Mouse (Mus musculus) liver, embryonic 15.5 days (tissue): ENCODE data around the gene Arhgef10l. TPM values are rescaled to one million over a fixed set of nuclear protein-coding genes. Genes with fewer than 3 reads are reported as not detected.

Experiments used
- ATAC-seq: fragments of 200-750 bp; cut with Nextera tagmentation; 2 replicates; pipeline ENCODE4 v1.8.0; 2017; ENCODE audit warnings: moderate number of reproducible peaks, mild to moderate bottlenecking, moderate library complexity; ENCODE audit not compliant: insufficient read depth
- H3K27ac ChIP-seq: fragments of 300-500 bp; sonication (generic); replicated peaks from 2 replicates; pipeline ENCODE4 v1.5.1; 2015; ENCODE audit warnings: mild to moderate bottlenecking, inconsistent platforms
- H3K27me3 ChIP-seq: fragments of 300-500 bp; sonication (generic); 2 replicates; pipeline ENCODE4 v1.6.1; 2015; ENCODE audit warnings: mild to moderate bottlenecking, inconsistent platforms
- H3K36me3 ChIP-seq: fragments of 300-500 bp; sonication (generic); replicated peaks from 2 replicates; pipeline ENCODE4 v1.6.1; 2015; ENCODE audit warnings: moderate library complexity, mild to moderate bottlenecking, inconsistent platforms
- H3K4me1 ChIP-seq: fragments of 300-500 bp; sonication (generic); replicated peaks from 2 replicates; pipeline ENCODE4 v1.6.1; 2015; ENCODE audit warnings: inconsistent platforms
- H3K4me2 ChIP-seq: fragments of 300-500 bp; sonication (generic); 2 replicates; pipeline ENCODE4 v1.6.1; 2015; ENCODE audit warnings: moderate library complexity, mild to moderate bottlenecking, inconsistent platforms
- H3K4me3 ChIP-seq: fragments of 300-500 bp; sonication (generic); replicated peaks from 2 replicates; pipeline ENCODE4 v1.5.1; 2015; ENCODE audit warnings: mild to moderate bottlenecking, inconsistent platforms
- H3K9ac ChIP-seq: fragments of 300-500 bp; sonication (generic); 2 replicates; pipeline ENCODE4 v1.6.1; 2015; ENCODE audit warnings: moderate library complexity, mild to moderate bottlenecking, inconsistent platforms
- H3K9me3 ChIP-seq: fragments of 300-500 bp; sonication (generic); replicated peaks from 2 replicates; pipeline ENCODE4 v1.6.1; 2016; ENCODE audit warnings: inconsistent platforms
- WGBS: fragments of 180-500 bp; shearing (Covaris S2); methylation state at CpG from one replicate; pipeline ENCODE4 v1.1.7; 2015; ENCODE audit warnings: mixed read lengths; ENCODE audit not compliant: insufficient replicate concordance; 5-methylcytosine and 5-hydroxymethylcytosine counted together
- polyA plus RNA-seq: library from polyadenylated mRNA; unstranded; fragments of >200 nt; fragmentation: Nextera tagmentation; extraction: Ambion mirVana; gene quantifications from 2 replicates; pipeline ENCODE4 v1.2.1, GENCODE M21; 2015

Gene Arhgef10l
- polyA plus RNA-seq, 1 experiment from 2014 or later, result 4.8 TPM

DNA sequence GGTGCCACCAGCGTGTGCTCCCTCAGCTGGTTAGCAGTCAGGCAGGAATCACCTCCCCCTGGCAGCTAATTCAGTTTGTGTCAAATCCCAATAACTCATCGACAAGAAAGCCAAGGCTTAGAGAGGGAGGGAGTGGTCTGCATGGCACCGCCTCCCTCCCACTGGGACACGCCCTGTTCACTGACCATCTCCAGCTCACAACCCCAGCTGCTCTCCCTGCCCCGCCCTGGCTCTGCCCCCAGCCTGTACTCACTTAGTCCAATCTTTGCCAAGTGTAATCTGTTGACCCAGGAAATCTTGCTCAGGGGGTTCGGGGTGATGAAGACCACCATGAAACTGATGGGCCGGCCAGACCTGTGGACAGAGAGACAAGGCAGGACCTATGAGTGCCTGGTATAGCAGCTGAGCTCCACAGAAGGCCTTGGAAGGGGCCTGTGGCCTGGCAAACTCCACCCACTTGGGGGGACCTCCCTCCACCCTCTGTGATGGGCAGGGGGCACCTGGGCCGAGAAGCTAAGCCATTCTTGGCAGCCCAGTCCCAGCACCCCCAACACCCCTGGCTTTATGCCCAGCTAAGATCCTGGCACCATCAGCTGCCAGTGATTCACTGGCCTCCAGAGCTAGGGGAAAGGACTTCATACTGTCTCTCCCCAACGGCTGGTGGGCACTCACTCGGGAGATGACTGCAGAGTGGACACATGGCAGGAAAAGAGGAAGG lies 103.2 kb downstream of the Arhgef10l start:
- Histone ChIP-seq H3K4me1 (peaks cover 22% of the 10 kb centered on the region), H3K4me2 (no peak overlapping the region), H3K9ac (no peak overlapping the region), H3K27ac (no peak overlapping the region), H3K4me3 (no peak overlapping the region), H3K27me3 (no peaks in the 10 kb centered on the region), H3K36me3 (peaks cover 46% of the 10 kb centered on the region), H3K9me3 (peaks cover 3% of the 10 kb centered on the region; the same call in 1 of the 2 replicates)
- no peak for ATAC-seq
- 60% methylated on average over 10 of the region's 10 CpGs for WGBS

DNA sequence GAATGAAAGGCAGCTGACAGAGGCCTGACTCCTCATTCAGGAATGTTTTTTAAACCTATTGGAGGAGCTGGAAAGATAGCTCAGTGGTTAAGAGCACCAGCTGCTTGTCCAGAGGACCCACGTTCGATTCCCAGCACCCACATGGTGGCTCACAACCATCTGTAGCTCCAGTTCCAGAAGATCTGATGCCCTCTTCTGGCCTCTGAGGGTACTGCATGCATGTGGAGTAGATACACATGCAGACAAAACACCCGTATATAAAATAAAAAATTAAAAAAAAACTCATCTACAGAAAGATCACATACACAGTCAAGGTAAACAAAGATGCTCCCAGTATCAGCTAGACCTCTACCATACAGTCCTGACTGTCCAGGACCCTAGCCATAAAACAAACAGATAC lies 104.1 kb downstream of the Arhgef10l start:
- WGBS, result 81% methylated on average over 3 of the region's 3 CpGs

GRCm38 (mm10) chr4:140559862-140560261 lies 106.0 kb downstream of the Arhgef10l start:
- ATAC-seq, result no peak
- peaks cover 23% of the 10 kb centered on the region for H3K36me3 ChIP-seq
- H3K27ac ChIP-seq, result no peak overlapping the region
- no peak overlapping the region for H3K9ac ChIP-seq
- no peak overlapping the region for H3K4me3 ChIP-seq
- H3K4me1 ChIP-seq, result peaks cover 20% of the 10 kb centered on the region
- H3K27me3 ChIP-seq, result no peaks in the 10 kb centered on the region
- 48% methylated on average over 4 of the region's 4 CpGs for WGBS
- peaks cover 3% of the 10 kb centered on the region; the same call in 1 of the 2 replicates for H3K9me3 ChIP-seq
- no peak overlapping the region for H3K4me2 ChIP-seq

More for the DNA sequence above, 104.1 kb downstream of the Arhgef10l start:
- no peak for ATAC-seq
- H3K9me3 ChIP-seq, result peaks cover 3% of the 10 kb centered on the region; the same call in 1 of the 2 replicates
- H3K4me2 ChIP-seq, result no peak overlapping the region
- no peak overlapping the region for H3K9ac ChIP-seq
- peaks cover 22% of the 10 kb centered on the region for H3K4me1 ChIP-seq
- peaks cover 38% of the 10 kb centered on the region for H3K36me3 ChIP-seq
- H3K4me3 ChIP-seq, result no peak overlapping the region
- no peak overlapping the region for H3K27ac ChIP-seq
- H3K27me3 ChIP-seq, result no peaks in the 10 kb centered on the region

GRCm38 (mm10) chr4:140558193-140558592 lies 107.6 kb downstream of the Arhgef10l start:
- 0 out of 2 replicates have a peak, but pooled peaks have one; percentile 38 for ATAC-seq
- H3K9me3 ChIP-seq, result peaks cover 3% of the 10 kb centered on the region; the same call in 1 of the 2 replicates
- H3K4me1 ChIP-seq, result peaks cover 3% of the 10 kb centered on the region; the same call in 1 of the 2 replicates
- no peak overlapping the region for H3K4me3 ChIP-seq
- no peak overlapping the region for H3K9ac ChIP-seq
- peaks cover 22% of the 10 kb centered on the region for H3K36me3 ChIP-seq
- WGBS, result 48% methylated on average over 5 of the region's 5 CpGs
- H3K27me3 ChIP-seq, result no peaks in the 10 kb centered on the region
- H3K27ac ChIP-seq, result no peak overlapping the region
- H3K4me2 ChIP-seq, result no peak overlapping the region

DNA sequence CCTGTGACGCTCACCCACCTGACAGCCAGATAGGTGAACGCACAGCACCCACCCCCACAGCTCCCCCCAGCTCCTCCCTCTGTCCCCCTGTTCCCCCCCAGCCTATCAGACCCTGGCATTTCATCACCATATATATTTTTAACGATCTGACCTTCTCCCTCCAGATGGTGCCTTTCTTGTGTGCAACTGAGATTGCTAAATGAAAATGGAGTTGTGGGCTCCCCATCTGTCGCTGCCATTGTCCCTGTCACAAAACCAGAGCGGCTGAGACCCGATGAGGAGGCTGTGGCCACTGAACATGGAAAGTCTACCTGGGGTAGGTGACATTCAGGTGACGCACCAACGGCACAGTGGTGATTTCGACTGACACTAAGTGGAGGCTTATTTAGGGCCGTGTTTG lies 109.3 kb downstream of the Arhgef10l start:
- peaks cover 12% of the 10 kb centered on the region for H3K36me3 ChIP-seq
- H3K4me1 ChIP-seq, result no peaks in the 10 kb centered on the region; the same call in 1 of the 2 replicates
- no peak overlapping the region for H3K4me3 ChIP-seq
- H3K9ac ChIP-seq, result no peak overlapping the region
- H3K4me2 ChIP-seq, result no peak overlapping the region
- no peak overlapping the region for H3K27ac ChIP-seq
- no peak for ATAC-seq
- H3K9me3 ChIP-seq, result 0 out of 2 replicates have a peak, but pooled peaks cover under 1% of the 10 kb centered on the region
- H3K27me3 ChIP-seq, result no peaks in the 10 kb centered on the region
- 79% methylated on average over 10 of the region's 10 CpGs for WGBS

DNA sequence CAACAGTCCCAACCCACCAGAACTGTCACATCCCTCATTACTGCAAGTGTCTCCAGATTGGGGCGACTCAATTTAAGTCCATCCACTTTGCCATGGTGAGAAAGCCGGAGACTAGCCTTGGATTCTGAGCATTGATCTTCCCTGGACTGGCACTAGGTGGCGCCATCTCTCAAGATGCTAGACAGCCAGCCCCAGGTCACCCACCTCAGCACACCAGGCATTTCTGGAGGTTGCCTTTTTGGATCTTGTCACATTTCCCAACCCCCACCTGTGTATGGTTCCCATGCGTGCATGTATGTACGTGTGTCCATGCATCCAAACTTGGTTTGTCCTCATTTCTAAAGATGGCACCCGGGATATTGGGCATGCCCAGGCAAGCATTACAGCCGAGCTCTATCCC lies 110.5 kb downstream of the Arhgef10l start:
- no peaks in the 10 kb centered on the region for H3K27me3 ChIP-seq
- H3K9me3 ChIP-seq, result no peaks in the 10 kb centered on the region
- no peak overlapping the region for H3K4me3 ChIP-seq
- no peak overlapping the region for H3K27ac ChIP-seq
- no peak overlapping the region for H3K4me2 ChIP-seq
- ATAC-seq, result no peak
- H3K9ac ChIP-seq, result no peak overlapping the region
- 42% methylated on average over 7 of the region's 7 CpGs for WGBS
- H3K36me3 ChIP-seq, result 0 out of 2 replicates have a peak, but pooled peaks cover 10% of the 10 kb centered on the region
- no peaks in the 10 kb centered on the region; the same call in 1 of the 2 replicates for H3K4me1 ChIP-seq

- H3K9ac ChIP-seq, result no peak overlapping the region
- H3K27ac ChIP-seq, result no peak overlapping the region
- no peak overlapping the region for H3K4me2 ChIP-seq
- H3K4me3 ChIP-seq, result no peak overlapping the region
- H3K27me3 ChIP-seq, result no peaks in the 10 kb centered on the region
- 0 out of 2 replicates have a peak, but pooled peaks cover 10% of the 10 kb centered on the region for H3K36me3 ChIP-seq
- no peaks in the 10 kb centered on the region; the same call in 1 of the 2 replicates for H3K4me1 ChIP-seq
- WGBS, result 39% methylated on average over 4 of the region's 4 CpGs
- H3K9me3 ChIP-seq, result no peaks in the 10 kb centered on the region
- ATAC-seq, result 0 out of 2 replicates have a peak, but pooled peaks have one; percentile 23
These were observed 111.3 kb downstream of the Arhgef10l start for GRCm38 (mm10) chr4:140554552-140554951.

GRCm38 (mm10) chr4:140551766-140552165 lies 114.0 kb downstream of the Arhgef10l start:
- no peak overlapping the region for H3K4me3 ChIP-seq
- no peak overlapping the region for H3K27ac ChIP-seq
- H3K36me3 ChIP-seq, result 0 out of 2 replicates have a peak, but pooled peaks cover 10% of the 10 kb centered on the region
- H3K9me3 ChIP-seq, result no peaks in the 10 kb centered on the region
- no peak overlapping the region for H3K9ac ChIP-seq
- no peak overlapping the region for H3K4me2 ChIP-seq
- ATAC-seq, result no peak
- H3K4me1 ChIP-seq, result no peaks in the 10 kb centered on the region
- H3K27me3 ChIP-seq, result no peaks in the 10 kb centered on the region
- WGBS, result 82% methylated on average over 17 of the region's 17 CpGs

DNA sequence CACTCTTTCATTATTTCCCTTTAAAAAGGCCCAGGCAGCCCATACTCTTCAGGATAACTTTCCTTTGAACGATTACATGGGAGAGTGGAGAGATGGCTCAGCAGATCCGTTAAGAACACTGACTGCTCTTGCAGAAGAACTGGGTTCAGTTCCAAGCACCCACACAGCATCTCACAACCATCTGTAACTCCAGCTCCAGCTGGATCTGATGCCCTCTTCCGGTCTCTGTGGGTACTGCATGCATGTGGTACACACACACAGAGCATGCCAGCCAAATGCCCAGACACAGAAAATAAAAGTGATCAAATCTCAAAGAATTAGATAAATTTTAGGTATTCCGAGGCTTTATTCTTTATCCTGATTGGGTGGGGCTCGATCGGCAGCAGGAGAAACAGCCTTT lies 115.1 kb downstream of the Arhgef10l start:
- Histone ChIP-seq H3K4me2 (no peak overlapping the region), H3K4me1 (no peaks in the 10 kb centered on the region), H3K9ac (no peak overlapping the region), H3K4me3 (no peak overlapping the region), H3K27me3 (no peaks in the 10 kb centered on the region), H3K27ac (no peak overlapping the region), H3K9me3 (no peaks in the 10 kb centered on the region), H3K36me3 (0 out of 2 replicates have a peak, but pooled peaks cover 10% of the 10 kb centered on the region)
- ATAC-seq, result no peak
- WGBS, result 70% methylated on average over 6 of the region's 6 CpGs

DNA sequence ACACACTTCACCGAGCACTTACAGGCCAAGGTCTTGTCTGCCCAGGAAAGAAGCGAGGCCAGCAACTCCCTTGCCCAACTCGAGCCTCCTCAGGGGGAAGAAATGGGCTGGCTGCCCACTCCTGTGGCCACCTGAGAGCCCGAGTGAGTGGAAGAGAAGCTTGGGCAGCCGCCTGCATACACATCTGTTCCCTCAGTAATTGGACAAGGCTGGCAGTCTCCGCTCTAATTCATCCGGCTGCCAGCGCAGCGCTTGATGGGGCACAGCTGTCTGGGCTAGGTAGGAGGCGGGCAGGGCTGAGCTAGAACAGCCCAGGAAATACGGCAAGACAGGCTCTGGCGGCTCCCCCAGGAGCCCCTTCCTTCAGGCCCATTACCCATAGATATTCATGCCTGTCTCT lies 115.8 kb downstream of the Arhgef10l start:
- no peak overlapping the region for H3K4me3 ChIP-seq
- 74% methylated on average over 12 of the region's 12 CpGs for WGBS
- no peaks in the 10 kb centered on the region for H3K9me3 ChIP-seq
- H3K9ac ChIP-seq, result no peak overlapping the region
- no peak overlapping the region for H3K4me2 ChIP-seq
- H3K36me3 ChIP-seq, result 0 out of 2 replicates have a peak, but pooled peaks cover 10% of the 10 kb centered on the region
- no peak for ATAC-seq
- no peak overlapping the region for H3K27ac ChIP-seq
- H3K27me3 ChIP-seq, result no peaks in the 10 kb centered on the region
- H3K4me1 ChIP-seq, result no peaks in the 10 kb centered on the region

GRCm38 (mm10) chr4:140547488-140547887 lies 118.3 kb downstream of the Arhgef10l start:
- H3K9ac ChIP-seq, result no peak overlapping the region
- WGBS, result 28% methylated on average over 7 of the region's 7 CpGs
- no peak overlapping the region for H3K4me3 ChIP-seq
- ATAC-seq, result no peak
- H3K4me2 ChIP-seq, result no peak overlapping the region
- H3K4me1 ChIP-seq, result no peaks in the 10 kb centered on the region
- 0 out of 2 replicates have a peak, but pooled peaks cover 10% of the 10 kb centered on the region for H3K36me3 ChIP-seq
- H3K27ac ChIP-seq, result no peak overlapping the region
- no peaks in the 10 kb centered on the region for H3K27me3 ChIP-seq
- H3K9me3 ChIP-seq, result no peaks in the 10 kb centered on the region
